Mouse (Mus musculus) layer of hippocampus, adult 2 months (tissue): ENCODE results near the gene Mnat1. TPM values are rescaled to one million over a fixed set of nuclear protein-coding genes. Genes with fewer than 3 reads are reported as not detected.

Source experiments
- DNase-seq, 2 experiments: peaks; one replicate each; pipeline ENCODE4 v3.0.0; 2022; ENCODE audit warnings: low spot score in 2 of 2
- H3K27ac ChIP-seq: fragments of 200-600 bp; 2 replicates; pipeline ENCODE4 v1.8.1; 2022
- H3K4me3 ChIP-seq: fragments of 200-600 bp; 2 replicates; pipeline ENCODE4 v1.8.1; 2022; ENCODE audit warnings: mild to moderate bottlenecking
- CTCF ChIP-seq: fragments of 200-600 bp; conservative IDR thresholded peaks from 2 replicates; pipeline ENCODE4 v1.8.1; 2022; ENCODE audit warnings: antibody characterized with exemption, mild to moderate bottlenecking, moderate library complexity
- total RNA-seq, 2 experiments: library from RNA; stranded (reverse); gene quantifications; 2 replicates each; pipeline ENCODE4 v1.2.3; 2021

Mnat1 gene
- total RNA-seq, 2 experiments from 2014 or later: 25.6 to 26.9 TPM

DNA sequence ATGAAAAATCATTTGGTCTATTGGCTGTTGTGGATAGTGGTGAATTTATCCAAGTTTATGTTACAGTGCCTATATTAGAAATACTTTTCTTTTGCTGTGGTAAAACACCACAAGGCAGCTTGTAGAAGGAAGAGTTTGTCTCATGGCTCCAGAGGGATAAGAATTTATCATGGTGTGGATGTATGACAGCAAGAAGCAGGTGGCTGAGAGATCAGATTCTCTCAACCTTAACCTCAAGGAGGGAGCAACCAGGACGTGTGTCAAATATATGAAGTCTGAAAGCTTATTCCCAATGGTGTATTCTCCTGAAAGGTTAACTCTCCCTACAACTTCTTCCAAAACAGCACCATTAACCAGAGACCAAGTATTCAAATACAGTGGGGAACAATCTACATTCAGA lies 143.1 kb downstream of the Mnat1 start:
- TF ChIP-seq CTCF: no peak
- no peak for DNase-seq

DNA sequence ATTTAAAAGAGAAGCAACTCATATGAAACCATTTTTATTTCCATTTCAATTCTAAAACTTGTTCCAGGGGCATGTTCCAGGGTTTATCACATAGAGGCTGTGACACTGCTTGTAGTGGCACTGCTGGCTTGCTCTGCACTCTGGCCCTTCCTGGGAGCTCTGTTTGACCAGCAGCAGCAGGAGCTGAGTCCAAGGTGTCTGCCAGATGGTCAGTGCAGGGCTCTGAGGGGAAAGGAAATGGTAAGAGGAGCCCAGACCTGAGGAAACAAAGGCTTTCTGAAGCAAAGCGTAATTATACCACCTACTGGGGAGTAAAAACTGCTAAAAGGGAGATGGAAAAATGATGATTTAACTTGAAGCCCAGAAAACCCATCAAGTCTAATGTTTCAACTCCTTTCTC lies 145.0 kb downstream of the Mnat1 start:
- DNase-seq: no peak
- H3K27ac ChIP-seq: no peak overlapping the region
- no peak overlapping the region for H3K4me3 ChIP-seq
- TF ChIP-seq CTCF: no peak

More for the DNA sequence above, 143.1 kb downstream of the Mnat1 start:
- Histone ChIP-seq H3K27ac (no peak overlapping the region), H3K4me3 (no peak overlapping the region)

DNA sequence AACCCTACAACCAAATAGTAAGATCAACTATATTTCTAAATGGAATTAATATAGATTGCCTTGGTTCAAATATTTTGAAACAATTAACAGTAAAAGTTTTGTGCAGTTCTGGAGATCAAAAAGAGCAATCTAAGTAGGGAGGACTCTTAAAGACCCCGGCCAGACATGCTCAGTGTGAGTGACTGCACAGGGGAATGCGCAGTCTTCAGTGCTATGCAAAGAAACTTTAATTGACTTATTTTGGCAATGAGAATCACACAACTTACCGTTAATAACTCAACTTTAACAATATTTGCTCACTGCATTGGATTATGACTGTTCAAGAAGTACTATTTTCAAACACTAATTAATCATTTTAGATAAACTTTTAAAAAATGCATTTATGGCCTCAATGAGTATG lies 146.0 kb downstream of the Mnat1 start:
- H3K27ac ChIP-seq: no peak overlapping the region
- no peak for DNase-seq
- no peak for TF ChIP-seq CTCF
- no peak overlapping the region for H3K4me3 ChIP-seq

DNA sequence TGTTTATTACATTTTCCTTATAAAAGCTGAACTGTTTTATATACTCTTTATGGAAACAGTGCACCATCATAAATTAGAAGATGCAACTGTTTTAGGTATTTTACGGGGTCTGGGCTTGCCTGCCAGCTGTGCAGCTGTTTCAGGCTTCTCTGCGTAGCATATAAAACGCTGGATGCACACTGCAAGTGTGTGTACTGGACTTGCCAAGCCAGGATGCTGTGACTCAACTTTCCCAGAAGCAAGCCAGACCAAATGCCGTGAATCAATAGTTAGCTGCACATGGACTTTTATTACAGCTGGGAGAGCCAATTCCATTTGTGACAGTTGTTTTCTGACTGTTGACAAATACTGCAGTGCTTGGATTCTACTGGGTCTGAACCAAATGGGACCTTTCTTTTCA lies 146.4 kb downstream of the Mnat1 start:
- no peak overlapping the region for H3K27ac ChIP-seq
- TF ChIP-seq CTCF: no peak
- no peak for DNase-seq
- H3K4me3 ChIP-seq: no peak overlapping the region

DNA sequence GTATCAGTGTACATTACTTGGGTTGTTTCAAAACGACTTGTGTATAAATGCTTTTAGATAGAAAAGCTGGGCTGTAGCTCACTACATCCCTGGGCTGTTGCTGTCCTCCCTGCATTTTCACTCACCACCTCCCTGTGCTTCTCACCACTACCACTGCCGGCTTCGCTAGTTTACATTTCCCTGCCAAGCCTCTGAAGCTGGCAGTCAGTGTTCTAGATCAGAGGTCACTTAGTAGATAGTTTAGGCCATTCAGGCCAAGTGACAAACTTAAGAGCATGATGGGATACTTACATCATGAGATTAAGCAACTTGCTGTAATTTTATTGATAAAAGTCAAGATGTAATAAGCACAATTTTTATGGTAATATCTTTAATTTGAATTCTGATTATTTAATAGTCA lies 151.4 kb downstream of the Mnat1 start:
- TF ChIP-seq CTCF: no peak
- Histone ChIP-seq H3K27ac (no peak overlapping the region), H3K4me3 (no peak overlapping the region)
- DNase-seq: no peak

DNA sequence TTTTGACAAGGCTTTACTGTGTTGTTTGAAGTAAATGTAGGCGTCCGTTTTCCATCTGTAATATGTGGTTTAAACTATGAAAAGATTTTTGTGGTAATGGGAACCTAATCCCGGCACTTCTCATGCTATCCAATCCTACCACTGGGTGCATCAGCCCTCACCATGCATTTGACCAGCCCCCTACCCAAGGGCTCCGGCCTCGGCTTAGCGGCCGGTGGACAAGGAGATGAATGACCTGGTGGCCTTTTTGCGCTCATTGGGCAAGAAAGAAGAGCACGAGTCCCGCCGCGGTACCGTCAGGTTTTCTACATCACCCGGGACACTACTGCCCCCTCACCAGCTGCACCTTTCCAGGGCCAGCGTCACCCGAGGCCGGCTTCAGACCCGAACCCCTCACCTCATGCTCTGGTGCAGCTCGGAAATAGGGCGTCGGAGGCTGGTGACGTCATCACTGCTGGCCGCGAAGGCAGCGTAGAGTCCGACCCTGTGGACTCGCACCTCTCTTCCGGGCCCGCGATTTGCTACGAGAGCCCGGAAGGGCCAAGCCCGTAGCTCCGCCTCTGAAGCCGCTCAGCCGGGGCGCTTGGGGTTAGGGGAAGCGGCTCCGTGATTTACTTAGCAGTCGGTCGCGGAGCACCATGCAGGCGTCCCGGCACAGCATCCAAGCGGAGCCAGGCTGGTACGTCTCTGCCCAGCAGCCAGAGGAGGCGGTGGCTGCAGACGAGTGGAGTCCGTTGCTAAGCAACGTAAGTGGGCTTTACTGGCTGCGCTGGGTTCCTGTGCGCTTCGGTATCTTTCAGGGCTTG lies 163.0 kb downstream of the Mnat1 start, which contains the start of the genes Trmt5 and Slc38a6:
Gene Trmt5, minus strand, starts transcription at position 424 of the 806 bp plus-strand sequence.
Gene Slc38a6, plus strand, starts transcription at position 493 of the 806 bp plus-strand sequence.
- TF ChIP-seq CTCF: no peak

DNA sequence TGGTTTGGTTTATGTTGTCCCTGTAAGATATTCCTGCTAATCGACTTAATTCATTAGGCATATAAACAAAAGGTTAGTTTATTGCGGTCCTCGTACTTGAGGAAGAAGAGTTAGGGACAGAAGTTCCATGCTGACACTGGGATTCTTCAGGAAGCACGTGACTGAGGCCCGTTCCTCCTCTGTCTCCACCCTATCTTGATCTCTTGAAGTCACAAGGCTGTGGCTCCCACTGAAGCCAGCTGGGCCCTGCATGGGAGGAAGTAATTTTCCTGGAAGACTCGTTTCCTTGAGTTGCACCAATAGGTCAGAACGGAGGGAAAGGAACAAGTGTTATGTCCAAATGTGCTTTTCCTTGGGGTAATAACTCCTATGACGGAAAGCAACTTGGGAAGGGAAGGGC lies 164.1 kb downstream of the Mnat1 start:
- DNase-seq: no peak
- Histone ChIP-seq H3K4me3 (peak overlapping the region; percentile 98), H3K27ac (peak overlapping the region; percentile 95)
- TF ChIP-seq CTCF: no peak

More for the DNA sequence above, 163.0 kb downstream of the Mnat1 start, which contains the start of the genes Trmt5 and Slc38a6:
- peak within 1 kb of the TSS; percentile 95 for H3K27ac ChIP-seq
- peak; percentile 86 to 92 for DNase-seq
- peak within 1 kb of the TSS; percentile 98 for H3K4me3 ChIP-seq

DNA sequence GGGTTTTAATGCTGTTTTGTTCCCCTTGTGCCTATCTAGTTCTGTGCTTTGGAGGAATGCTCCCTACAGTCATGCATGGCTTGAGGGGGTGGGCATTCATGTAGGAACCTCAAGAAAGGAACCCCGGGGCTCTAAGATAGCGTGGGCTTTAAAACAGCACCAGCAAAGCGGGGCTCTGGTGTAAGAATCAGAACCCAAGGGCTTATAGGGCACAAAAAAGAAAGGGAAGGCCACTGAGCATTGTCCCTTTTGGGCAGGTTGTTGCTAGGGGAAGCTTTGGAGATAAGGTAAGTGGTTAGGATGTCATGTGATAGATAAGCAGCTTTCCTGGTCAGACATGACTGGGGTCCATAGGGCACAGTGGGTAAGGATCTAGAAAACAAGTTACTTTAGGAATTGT lies 165.1 kb downstream of the Mnat1 start:
- Histone ChIP-seq H3K27ac (no peak overlapping the region), H3K4me3 (no peak overlapping the region)
- DNase-seq: no peak
- TF ChIP-seq CTCF: no peak

DNA sequence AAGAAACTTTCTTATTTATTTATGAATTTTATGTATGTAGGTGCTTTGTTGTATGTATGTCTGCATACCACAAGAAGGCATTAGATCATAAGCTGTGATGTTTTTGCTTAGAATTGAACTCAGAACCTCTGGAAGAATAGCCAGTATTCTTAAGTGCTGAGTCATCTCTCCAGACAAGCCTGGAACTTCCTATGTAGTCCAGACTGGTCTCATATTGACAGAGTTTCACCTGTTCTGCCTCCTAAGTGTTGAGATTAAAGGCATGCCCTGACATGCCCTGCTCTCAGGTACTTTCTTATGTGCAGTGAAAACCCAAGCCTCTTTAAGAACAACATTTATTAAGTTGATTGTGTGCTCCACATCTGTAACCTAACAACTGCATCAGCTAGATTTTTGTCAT lies 171.4 kb downstream of the Mnat1 start:
- no peak overlapping the region for H3K27ac ChIP-seq
- no peak overlapping the region for H3K4me3 ChIP-seq
- DNase-seq: no peak
- TF ChIP-seq CTCF: no peak

DNA sequence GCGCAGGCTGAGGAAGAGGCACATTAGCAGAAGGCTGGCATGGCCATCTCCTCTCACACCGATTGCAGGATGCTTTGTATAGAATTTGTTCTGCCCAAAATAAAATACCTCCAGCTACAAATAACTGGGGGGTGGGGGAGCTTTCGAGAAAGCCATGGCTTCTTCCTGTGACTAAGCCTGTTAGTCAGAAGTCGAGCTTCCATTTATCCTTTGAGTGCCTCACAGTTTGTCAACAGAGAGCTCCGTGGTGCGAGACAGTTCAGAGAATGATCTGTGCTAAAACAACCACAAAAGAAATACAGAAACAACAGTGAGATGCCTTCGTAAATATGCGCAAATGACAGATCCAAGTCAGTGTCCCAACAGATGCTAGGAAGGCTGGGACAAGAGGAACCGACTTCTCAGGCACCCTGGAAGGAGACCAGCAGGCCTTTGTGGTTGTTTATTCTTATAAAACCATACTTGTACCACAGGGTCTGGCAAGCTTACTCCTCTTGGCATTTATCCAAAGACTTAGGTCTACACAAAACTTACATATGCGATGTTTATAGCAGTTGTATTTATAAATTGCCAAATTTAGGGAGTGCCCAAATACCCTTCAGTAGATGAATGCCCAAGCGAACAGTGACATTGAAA lies 172.1 kb downstream of the Mnat1 start:
- Histone ChIP-seq H3K4me3 (no peak overlapping the region), H3K27ac (no peak overlapping the region)
- no peak for TF ChIP-seq CTCF
- no peak for DNase-seq

DNA sequence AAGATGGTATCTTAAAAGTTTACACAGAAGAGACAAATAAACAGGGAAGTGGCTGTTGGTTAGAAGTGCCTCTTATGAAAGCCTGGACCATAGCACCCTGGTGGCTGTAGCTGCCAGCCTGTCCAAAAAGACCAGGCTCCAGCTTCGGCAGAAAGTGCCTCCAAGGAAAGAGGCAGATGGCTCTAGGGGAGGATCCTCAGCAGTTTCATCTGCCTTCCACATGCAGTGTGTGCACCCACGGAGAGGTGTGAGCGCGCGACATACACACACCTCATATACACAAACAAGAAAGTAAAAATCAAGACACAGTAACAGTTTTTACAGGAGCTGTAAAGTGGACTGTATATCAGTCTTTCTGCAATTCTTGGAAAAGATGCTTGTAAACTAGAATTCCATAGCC lies 175.1 kb downstream of the Mnat1 start:
- Histone ChIP-seq H3K27ac (no peak overlapping the region), H3K4me3 (no peak overlapping the region)
- no peak for DNase-seq
- no peak for TF ChIP-seq CTCF

DNA sequence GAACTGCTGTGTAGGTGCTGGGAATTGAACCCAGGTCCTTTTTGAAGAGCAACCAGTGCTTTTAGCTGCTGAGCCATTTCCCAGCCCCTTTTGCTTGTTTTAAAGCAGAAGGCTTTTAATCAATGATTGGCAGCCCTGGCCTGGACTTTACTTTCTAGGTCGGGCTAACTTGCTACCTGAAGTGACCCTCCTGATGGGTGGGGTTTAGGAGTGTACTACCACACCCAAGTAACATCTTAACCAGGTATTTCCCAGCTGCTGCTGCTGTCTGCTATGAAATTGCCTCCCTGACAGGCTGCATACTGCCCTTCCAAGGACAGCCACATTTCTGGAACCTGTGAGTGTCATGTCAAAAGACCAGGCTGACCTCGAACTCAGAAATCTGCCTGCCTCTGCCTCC lies 177.0 kb downstream of the Mnat1 start:
- Histone ChIP-seq H3K27ac (no peak overlapping the region), H3K4me3 (no peak overlapping the region)
- DNase-seq: no peak
- TF ChIP-seq CTCF: no peak

DNA sequence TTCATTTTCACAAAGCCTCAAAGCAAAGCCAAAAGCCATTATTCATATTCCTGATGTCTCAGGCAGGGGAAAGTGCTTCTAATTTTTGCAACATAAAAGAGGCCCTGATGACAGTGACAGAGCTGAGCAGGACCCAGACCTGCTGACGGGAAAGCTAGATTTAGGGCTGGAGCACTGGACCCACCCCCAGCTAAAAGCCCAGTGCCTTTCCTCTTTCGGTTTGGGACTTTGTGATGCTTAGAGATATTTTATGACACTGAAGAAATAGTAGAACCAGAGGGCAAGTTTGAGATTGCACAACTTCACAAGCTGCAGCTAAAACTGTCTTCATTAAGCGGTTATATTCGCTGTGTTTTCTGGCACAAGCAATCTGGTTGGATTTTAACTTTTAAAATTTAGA lies 181.1 kb downstream of the Mnat1 start:
- Histone ChIP-seq H3K27ac (no peak overlapping the region), H3K4me3 (no peak overlapping the region)
- no peak for DNase-seq
- no peak for TF ChIP-seq CTCF

DNA sequence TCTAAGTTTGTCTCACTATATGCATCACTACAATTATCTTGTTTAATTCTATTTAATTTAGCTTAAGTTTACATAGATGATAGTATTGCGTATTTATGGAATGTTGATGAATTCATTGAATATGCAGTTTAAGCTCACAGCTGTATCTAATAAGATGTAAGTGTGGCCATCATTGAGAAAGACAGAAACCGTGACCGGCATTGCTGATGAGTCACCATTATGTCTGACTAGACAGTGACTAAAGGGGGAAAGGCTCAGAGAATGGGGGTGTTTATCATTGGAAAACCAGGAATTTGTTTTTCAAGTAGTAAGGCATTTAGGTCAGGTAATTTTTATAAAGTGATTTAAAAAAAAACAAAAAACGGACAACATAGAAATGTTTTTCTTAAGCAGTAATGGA lies 184.2 kb downstream of the Mnat1 start:
- Histone ChIP-seq H3K4me3 (no peak overlapping the region), H3K27ac (no peak overlapping the region)
- DNase-seq: no peak
- TF ChIP-seq CTCF: no peak
